9 mouse cellular contexts compared by ENCODE assay signal in the genomic region with DNA sequence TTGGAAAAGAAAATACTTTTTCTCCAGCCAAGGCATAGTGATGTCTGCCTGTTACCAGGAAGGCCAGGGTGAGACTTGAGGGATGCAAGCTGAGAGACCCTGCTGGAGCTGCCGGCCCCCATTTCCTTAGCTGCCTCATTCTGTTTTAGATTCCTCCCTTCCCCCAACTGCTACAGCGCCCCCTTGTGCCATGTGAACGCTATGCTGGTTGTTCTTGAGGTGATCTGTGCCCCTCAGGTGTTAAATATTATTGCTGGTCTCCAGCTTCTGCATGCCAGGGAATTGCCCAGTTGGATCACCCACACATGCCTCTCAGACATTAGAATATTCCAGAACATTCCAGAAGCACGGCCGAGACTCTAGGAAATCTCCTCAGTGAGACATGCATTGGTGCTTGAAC. TPM values are rescaled to one million over a fixed set of nuclear protein-coding genes. Genes with fewer than 3 reads are reported as not detected.
DNase-seq lines count a peak whose midpoint lies in the region; ATAC-seq and TF ChIP-seq lines count a peak whose summit lies in the region.
"Had no signal": no experiment of that assay in that cellular context is flagged by ENCODE, and none has a peak within 500 bp of the region (broad histone marks: within the 10 kb centered on the region; RNA-seq: fewer than 3 reads in every experiment).

No protein-coding gene starts in this region.

- no peak for TF ChIP-seq EP300 in heart, postnatal 0 days (IDR thresholded peaks at IDR 0.05; ENCODE audit: low read depth)

- H3K9ac ChIP-seq in heart, postnatal 0 days (replicated peaks; ENCODE audit: low read depth, low read length), result no peak overlapping the region
- no peak overlapping the region for H3K9ac ChIP-seq in heart, embryonic 11.5 days (ENCODE audit: low read depth, low read length)
- H3K9ac ChIP-seq: embryonic facial prominence, embryonic 13.5 days had no signal

- H3K27me3 ChIP-seq in heart, postnatal 0 days (ENCODE audit: control insufficient read depth, insufficient read depth, low read length), result no peaks in the 10 kb centered on the region
- no peaks in the 10 kb centered on the region for H3K27me3 ChIP-seq in heart, embryonic 11.5 days (ENCODE audit: control insufficient read depth, insufficient read depth, low read length)
- no peaks in the 10 kb centered on the region for H3K27me3 ChIP-seq in E14TG2a.4 (ENCODE audit: insufficient read depth, low read length)
- H3K27me3 ChIP-seq: embryonic facial prominence, embryonic 13.5 days had no signal

- H3K4me1 ChIP-seq in heart, postnatal 0 days (ENCODE audit: control insufficient read depth, insufficient read depth), result peaks cover 17% of the 10 kb centered on the region
- peaks cover 38% of the 10 kb centered on the region for H3K4me1 ChIP-seq in heart, embryonic 11.5 days (ENCODE audit: control insufficient read depth, insufficient read depth, low read length)
- peaks cover 80% of the 10 kb centered on the region for H3K4me1 ChIP-seq in E14TG2a.4 (replicated peaks; ENCODE audit: low read depth, low read length)

- H3K27ac ChIP-seq in heart, postnatal 0 days (ENCODE audit: low read depth), result no peak overlapping the region
- H3K27ac ChIP-seq in heart, embryonic 11.5 days (ENCODE audit: low read depth, low read length), result no peak overlapping the region
- H3K27ac ChIP-seq: embryonic facial prominence, embryonic 13.5 days had no signal

- H3K9me3 ChIP-seq in heart, postnatal 0 days (replicated peaks; ENCODE audit: control insufficient read depth, low read length), result no peaks in the 10 kb centered on the region
- no peaks in the 10 kb centered on the region for H3K9me3 ChIP-seq in heart, embryonic 11.5 days (replicated peaks; ENCODE audit: control insufficient read depth, low read length)
- no peaks in the 10 kb centered on the region for H3K9me3 ChIP-seq in E14TG2a.4 (ENCODE audit: low read length)
- H3K9me3 ChIP-seq: embryonic facial prominence, embryonic 13.5 days had no signal

- WGBS in heart, postnatal 0 days, result 31% methylated on average over 5 of the region's 5 CpGs
- 37% methylated on average over 5 of the region's 5 CpGs for WGBS in heart, embryonic 11.5 days (ENCODE audit: insufficient replicate concordance)

- no peak for ATAC-seq in heart, postnatal 0 days (ENCODE audit: insufficient read depth, low read depth)
- ATAC-seq in heart, embryonic 11.5 days (replicated peaks; ENCODE audit: insufficient number of reproducible peaks, low FRiP score, low TSS enrichment), result no peak

- TF ChIP-seq CTCF in heart, postnatal 0 days (IDR thresholded peaks at IDR 0.05; ENCODE audit: low read depth), result peak; percentile 59
- TF ChIP-seq CTCF in E14TG2a.4 (conservative IDR thresholded peaks at IDR 0.05; ENCODE audit: low read length), result peak; percentile 91

- DNase-seq in heart, postnatal 0 days (ENCODE audit: low spot score), result peak; percentile 35
- peak; percentile 62 for DNase-seq in c-Kit-negative CD71-positive TER-119-positive erythroid progenitor cells, embryonic 14.5 days (ENCODE audit: low read depth, low spot score)
- peak; percentile 55 to 70 for DNase-seq in lung, adult 18-20 months
- peak; percentile 80 for DNase-seq in testis, postnatal 10 days (ENCODE audit: low spot score)
- no peak for DNase-seq in heart, adult 9 months (ENCODE audit: low spot score in 2 of 2)
- DNase-seq in urinary bladder, adult 2 months (ENCODE audit: low spot score), result no peak

- no peak overlapping the region for H3K4me2 ChIP-seq in heart, postnatal 0 days (ENCODE audit: low read depth, low read length)
- H3K4me2 ChIP-seq in heart, embryonic 11.5 days, result no peak overlapping the region
- H3K4me2 ChIP-seq: embryonic facial prominence, embryonic 13.5 days had no signal

- H3K4me3 ChIP-seq in heart, postnatal 0 days (ENCODE audit: low read depth, low read length), result no peak overlapping the region
- H3K4me3 ChIP-seq in heart, embryonic 11.5 days (ENCODE audit: low read depth, low read length), result no peak overlapping the region
- H3K4me3 ChIP-seq in E14TG2a.4 (replicated peaks; ENCODE audit: low read length), result no peak overlapping the region
- H3K4me3 ChIP-seq: embryonic facial prominence, embryonic 13.5 days had no signal

- H3K36me3 ChIP-seq in heart, postnatal 0 days (replicated peaks; ENCODE audit: control insufficient read depth, insufficient read depth, low read length), result 0 out of 2 replicates have a peak, but pooled peaks cover 2% of the 10 kb centered on the region
- peaks cover 2% of the 10 kb centered on the region; the same call in 1 of the 2 replicates for H3K36me3 ChIP-seq in heart, embryonic 11.5 days (ENCODE audit: control insufficient read depth, insufficient read depth, low read length)
- peaks cover 5% of the 10 kb centered on the region for H3K36me3 ChIP-seq in E14TG2a.4 (ENCODE audit: insufficient read depth, low read length)

RNA-seq across cellular contexts. Expression of a gene that starts 4.3 kb away (rescaled TPM):
- 92.2 and 108 TPM in 2 replicates for total RNA-seq in heart, postnatal 0 days (2014; rRNA removed; ENCODE audit: low replicate concordance)
- 36.7 and 40.6 TPM in 2 replicates for polyA plus RNA-seq in heart, postnatal 0 days (2015; fragmentation: Nextera tagmentation; extraction: Ambion mirVana)
- 37.6 and 47.0 TPM in 2 replicates for polyA plus RNA-seq in heart, embryonic 11.5 days (2014; fragmentation: Nextera tagmentation; extraction: Ambion mirVana)
- 36.5 and 48.5 TPM in 2 replicates for polyA plus RNA-seq in urinary bladder, adult 2 months (2012; rRNA removed)

RNA-seq across cellular contexts. Expression of a gene that starts 16.8 kb away (rescaled TPM):
- total RNA-seq in heart, postnatal 0 days (2014; rRNA removed; ENCODE audit: low replicate concordance), result 150 and 174 TPM in 2 replicates
- 76.9 and 78.3 TPM in 2 replicates for polyA plus RNA-seq in heart, postnatal 0 days (2015; fragmentation: Nextera tagmentation; extraction: Ambion mirVana)
- polyA plus RNA-seq in heart, embryonic 11.5 days (2014; fragmentation: Nextera tagmentation; extraction: Ambion mirVana), result 62.1 and 68.8 TPM in 2 replicates
- 129 and 137 TPM in 2 replicates for polyA plus RNA-seq in urinary bladder, adult 2 months (2012; rRNA removed)

RNA-seq across cellular contexts. Expression of a gene that starts 38.5 kb away (rescaled TPM):
- total RNA-seq in heart, postnatal 0 days (2014; rRNA removed; ENCODE audit: low replicate concordance), result 141 and 149 TPM in 2 replicates
- polyA plus RNA-seq in heart, postnatal 0 days (2015; fragmentation: Nextera tagmentation; extraction: Ambion mirVana), result 69.1 and 75.6 TPM in 2 replicates
- polyA plus RNA-seq in heart, embryonic 11.5 days (2014; fragmentation: Nextera tagmentation; extraction: Ambion mirVana), result 64.6 and 67.6 TPM in 2 replicates
- polyA plus RNA-seq in urinary bladder, adult 2 months (2012; rRNA removed), result 153 and 158 TPM in 2 replicates

RNA-seq across cellular contexts. Expression of a gene that starts 40.6 kb away (rescaled TPM):
- total RNA-seq in heart, postnatal 0 days (2014; rRNA removed; ENCODE audit: low replicate concordance), result 15.0 and 15.6 TPM in 2 replicates
- 10.8 and 11.5 TPM in 2 replicates for polyA plus RNA-seq in heart, postnatal 0 days (2015; fragmentation: Nextera tagmentation; extraction: Ambion mirVana)
- polyA plus RNA-seq in heart, embryonic 11.5 days (2014; fragmentation: Nextera tagmentation; extraction: Ambion mirVana), result 38.9 and 39.0 TPM in 2 replicates
- polyA plus RNA-seq in urinary bladder, adult 2 months (2012; rRNA removed), result 24.5 and 29.1 TPM in 2 replicates

RNA-seq across cellular contexts. Expression of a gene that starts 40.8 kb away (rescaled TPM):
- total RNA-seq in heart, postnatal 0 days (2014; rRNA removed; ENCODE audit: low replicate concordance), result 6.6 and 6.9 TPM in 2 replicates
- polyA plus RNA-seq in heart, postnatal 0 days (2015; fragmentation: Nextera tagmentation; extraction: Ambion mirVana), result 3.6 and 7.3 TPM in 2 replicates
- polyA plus RNA-seq in heart, embryonic 11.5 days (2014; fragmentation: Nextera tagmentation; extraction: Ambion mirVana), result 8.2 and 8.5 TPM in 2 replicates
- polyA plus RNA-seq in urinary bladder, adult 2 months (2012; rRNA removed), result 68.7 and 88.2 TPM in 2 replicates

Comparison
In these comparisons a context has a peak if more than half of its experiments do, and no peak if none do; other contexts are left out.
1. DNase-seq: peak in heart, postnatal 0 days (single experiment), c-Kit-negative CD71-positive TER-119-positive erythroid progenitor cells, embryonic 14.5 days (single experiment), lung, adult 18-20 months (2 of 2) and testis, postnatal 10 days (single experiment); none in heart, adult 9 months (0 of 2) and urinary bladder, adult 2 months (single experiment).